Mouse (Mus musculus): ENCODE data around the gene Iqschfp.

DNA sequence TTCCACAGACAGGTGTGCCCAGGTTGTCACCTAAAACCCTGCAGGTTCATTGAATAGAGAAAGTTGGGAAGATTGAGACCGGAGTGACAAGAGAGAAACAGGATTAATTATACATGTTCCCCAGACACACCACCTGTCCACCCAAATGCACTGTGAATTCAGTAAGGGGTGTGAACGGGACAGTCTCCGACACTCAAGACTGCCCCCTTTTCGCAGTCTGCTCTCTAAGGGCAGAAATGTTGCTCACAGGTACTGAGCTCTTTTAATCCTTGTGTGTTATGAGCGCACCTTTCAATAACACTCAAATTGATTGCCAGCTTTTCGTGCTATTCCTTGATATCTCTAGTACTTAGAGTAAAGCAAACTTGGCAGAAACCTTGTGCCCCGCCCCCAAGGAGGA is 460.9 kb downstream of the Iqschfp start:
- TF ChIP-seq CTCF (IDR thresholded peaks at IDR 0.05; ENCODE audit: low read depth) (no peak), EP300 (IDR thresholded peaks at IDR 0.05; ENCODE audit: low read depth) (no peak)
